Mouse (Mus musculus) limb, embryonic 14.5 days (tissue): Measurements from ENCODE around the gene Hnf4a. TPM values are rescaled to one million over a fixed set of nuclear protein-coding genes. Genes with fewer than 3 reads are reported as not detected.

Source experiments
- ATAC-seq: fragments of 200-750 bp; cut with Nextera tagmentation; 2 replicates; pipeline ENCODE4 v1.8.0; 2017; ENCODE audit warnings: low read depth, moderate number of reproducible peaks, moderate TSS enrichment; ENCODE audit not compliant: low FRiP score
- DNase-seq: peaks from one replicate; pipeline ENCODE4 v3.0.0-alpha.2; 2015; ENCODE audit warnings: low spot score
- H3K27ac ChIP-seq: fragments of 300-500 bp; sonication (generic); replicated peaks from 2 replicates; pipeline ENCODE4 v1.5.1; 2014; ENCODE audit warnings: low read depth, mild to moderate bottlenecking, low read length, moderate library complexity, mixed read lengths
- H3K27me3 ChIP-seq: fragments of 300-500 bp; sonication (generic); 2 replicates; pipeline ENCODE4 v1.6.1; 2014; ENCODE audit warnings: low read length, mixed read lengths; ENCODE audit not compliant: control insufficient read depth, insufficient read depth
- H3K36me3 ChIP-seq: fragments of 300-500 bp; sonication (generic); 2 replicates; pipeline ENCODE4 v1.6.1; 2014; ENCODE audit warnings: mild to moderate bottlenecking, low read length, moderate library complexity, mixed read lengths; ENCODE audit not compliant: control insufficient read depth, insufficient read depth
- H3K4me1 ChIP-seq: fragments of 300-500 bp; sonication (generic); 2 replicates; pipeline ENCODE4 v1.6.1; 2014; ENCODE audit warnings: antibody characterized with exemption, low read length, mixed read lengths; ENCODE audit not compliant: control insufficient read depth, insufficient read depth
- H3K4me2 ChIP-seq: fragments of 300-500 bp; sonication (generic); replicated peaks from 2 replicates; pipeline ENCODE4 v1.6.1; 2014; ENCODE audit warnings: low read depth, mild to moderate bottlenecking, low read length, moderate library complexity; ENCODE audit not compliant: severe bottlenecking
- H3K4me3 ChIP-seq: fragments of 300-500 bp; sonication (generic); replicated peaks from 2 replicates; pipeline ENCODE4 v1.5.1; 2014; ENCODE audit warnings: low read length
- H3K9ac ChIP-seq: fragments of 300-500 bp; sonication (generic); 2 replicates; pipeline ENCODE4 v1.6.1; 2014; ENCODE audit warnings: mild to moderate bottlenecking, low read depth, low read length, moderate library complexity; ENCODE audit not compliant: severe bottlenecking
- H3K9me3 ChIP-seq: fragments of 300-500 bp; sonication (generic); 2 replicates; pipeline ENCODE4 v1.6.1; 2016; ENCODE audit warnings: low read length; ENCODE audit not compliant: control insufficient read depth
- POLR2A ChIP-seq: fragments of 200-500 bp; IDR thresholded peaks from 2 replicates; pipeline ENCODE4 v1.8.0; 2012; ENCODE audit warnings: inconsistent platforms, mild to moderate bottlenecking, moderate library complexity, borderline replicate concordance; ENCODE audit not compliant: insufficient read depth, insufficient read length; ENCODE audit errors: extremely low read depth
- WGBS: fragments of 180-500 bp; shearing (Covaris S2); extraction: QIAGEN DNeasy Blood & Tissue Kit; methylation state at CpG from one replicate; pipeline ENCODE4 v1.1.7; 2014; 5-methylcytosine and 5-hydroxymethylcytosine counted together
- polyA plus RNA-seq, 2 experiments: library from polyadenylated mRNA; depleted of rRNA in 1 of 2; stranded (reverse) in 1 of 2; unstranded in 1 of 2; fragments of >200 nt; fragmentation: Nextera tagmentation in 1 of 2; extraction: Ambion mirVana in 1 of 2; gene quantifications; 2 replicates each; pipeline versions ENCODE4 v1.2.1 to v1.2.3; 2012 to 2014

Hnf4a gene
- polyA plus RNA-seq, 2 experiments: 0.20 TPM; not detected in 1

- H3K27ac ChIP-seq: no peak overlapping the region
- no peaks in the 10 kb centered on the region for H3K4me1 ChIP-seq
- no peaks in the 10 kb centered on the region for H3K9me3 ChIP-seq
- no peak overlapping the region for H3K4me2 ChIP-seq
- no peak for TF ChIP-seq POLR2A
- no peaks in the 10 kb centered on the region for H3K27me3 ChIP-seq
- DNase-seq (no peak), ATAC-seq (no peak)
- H3K36me3 ChIP-seq: no peaks in the 10 kb centered on the region
- 71% methylated on average over 2 of the region's 2 CpGs for WGBS
- no peak overlapping the region for H3K9ac ChIP-seq
- no peak overlapping the region for H3K4me3 ChIP-seq
Observed at GRCm38 (mm10) chr2:163502219-163502618, 4.4 kb upstream of the Hnf4a start.

GRCm38 (mm10) chr2:163503191-163503590 is 3.4 kb upstream of the Hnf4a start:
- no peaks in the 10 kb centered on the region for H3K4me1 ChIP-seq
- no peak overlapping the region for H3K4me2 ChIP-seq
- no peak overlapping the region for H3K27ac ChIP-seq
- no peaks in the 10 kb centered on the region for H3K27me3 ChIP-seq
- no peak for TF ChIP-seq POLR2A
- no peaks in the 10 kb centered on the region for H3K36me3 ChIP-seq
- 73% methylated on average over 7 of the region's 7 CpGs for WGBS
- ATAC-seq: no peak
- no peak overlapping the region for H3K4me3 ChIP-seq
- no peak for DNase-seq
- no peaks in the 10 kb centered on the region for H3K9me3 ChIP-seq
- H3K9ac ChIP-seq: no peak overlapping the region

- ATAC-seq (no peak), DNase-seq (no peak)
- no peak overlapping the region for H3K4me3 ChIP-seq
- H3K9ac ChIP-seq: no peak overlapping the region
- no peak for TF ChIP-seq POLR2A
- no peaks in the 10 kb centered on the region for H3K27me3 ChIP-seq
- H3K9me3 ChIP-seq: no peaks in the 10 kb centered on the region
- no peaks in the 10 kb centered on the region for H3K36me3 ChIP-seq
- no peak overlapping the region for H3K27ac ChIP-seq
- no peaks in the 10 kb centered on the region for H3K4me1 ChIP-seq
- 86% methylated on average over 7 of the region's 7 CpGs for whole genome bisulfite sequencing
- H3K4me2 ChIP-seq: no peak overlapping the region
Observed at GRCm38 (mm10) chr2:163525761-163526243, 19.2 kb downstream of the Hnf4a start.

GRCm38 (mm10) chr2:163527497-163527896 is 20.9 kb downstream of the Hnf4a start:
- Histone ChIP-seq H3K9ac (no peak overlapping the region), H3K27me3 (no peaks in the 10 kb centered on the region), H3K4me1 (no peaks in the 10 kb centered on the region), H3K27ac (no peak overlapping the region), H3K4me2 (no peak overlapping the region), H3K9me3 (no peaks in the 10 kb centered on the region), H3K4me3 (no peak overlapping the region), H3K36me3 (no peaks in the 10 kb centered on the region)
- WGBS: 83% methylated on average over 2 of the region's 2 CpGs
- DNase-seq (no peak), ATAC-seq (no peak)
- TF ChIP-seq POLR2A: no peak

GRCm38 (mm10) chr2:163530418-163530817 is 23.8 kb downstream of the Hnf4a start:
- 48% methylated on average over 8 of the region's 8 CpGs for WGBS
- no peak for ATAC-seq

GRCm38 (mm10) chr2:163531917-163532316 is 25.3 kb downstream of the Hnf4a start:
- WGBS: 11% methylated on average over 9 of the region's 9 CpGs
- no peaks in the 10 kb centered on the region; the same call in 1 of the 2 replicates for H3K27me3 ChIP-seq
- no peak for TF ChIP-seq POLR2A
- H3K4me3 ChIP-seq: no peak overlapping the region
- H3K36me3 ChIP-seq: no peaks in the 10 kb centered on the region
- no peaks in the 10 kb centered on the region for H3K9me3 ChIP-seq
- no peak overlapping the region for H3K4me2 ChIP-seq
- no peak for ATAC-seq
- peak; percentile 78 for DNase-seq
- H3K4me1 ChIP-seq: no peaks in the 10 kb centered on the region
- no peak overlapping the region for H3K27ac ChIP-seq
- no peak overlapping the region for H3K9ac ChIP-seq

More at GRCm38 (mm10) chr2:163530418-163530817, 23.8 kb downstream of the Hnf4a start:
- Histone ChIP-seq H3K4me2 (no peak overlapping the region), H3K9ac (no peak overlapping the region), H3K9me3 (no peaks in the 10 kb centered on the region), H3K27me3 (no peaks in the 10 kb centered on the region), H3K4me3 (no peak overlapping the region), H3K36me3 (no peaks in the 10 kb centered on the region), H3K4me1 (no peaks in the 10 kb centered on the region), H3K27ac (no peak overlapping the region)
- no peak for TF ChIP-seq POLR2A
- no peak for DNase-seq
